Mouse (Mus musculus) embryo, embryonic 11.5 days (tissue): ENCODE measurements around the gene Wdr64.

Experiments
- DNase-seq: peaks from one replicate; pipeline ENCODE4 v3.0.0-alpha.2; 2012; ENCODE audit warnings: low read depth, low spot score

Wdr64 gene

DNA sequence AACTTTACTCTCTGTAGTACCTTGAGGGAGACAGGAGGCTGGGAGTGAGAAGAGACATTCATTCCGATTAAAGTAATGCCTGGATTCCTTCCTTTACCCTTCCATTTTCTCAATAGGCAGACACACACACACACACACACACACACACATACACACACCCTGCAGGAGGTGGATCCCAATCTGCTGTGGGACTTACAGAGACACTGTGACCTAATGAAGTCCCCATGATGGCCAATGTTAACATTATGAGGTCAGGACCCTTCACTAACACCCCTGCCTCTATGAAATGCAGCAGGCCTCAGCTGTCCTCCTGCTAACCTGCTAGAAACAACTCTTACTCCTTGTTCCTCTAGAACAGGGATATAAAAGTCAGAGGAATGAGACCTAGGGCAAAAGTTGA is at the start of gene Wdr64:
Gene Wdr64 (plus strand): TSS at position 301 of the 400 bp plus-strand sequence.
- no peak for DNase-seq

DNA sequence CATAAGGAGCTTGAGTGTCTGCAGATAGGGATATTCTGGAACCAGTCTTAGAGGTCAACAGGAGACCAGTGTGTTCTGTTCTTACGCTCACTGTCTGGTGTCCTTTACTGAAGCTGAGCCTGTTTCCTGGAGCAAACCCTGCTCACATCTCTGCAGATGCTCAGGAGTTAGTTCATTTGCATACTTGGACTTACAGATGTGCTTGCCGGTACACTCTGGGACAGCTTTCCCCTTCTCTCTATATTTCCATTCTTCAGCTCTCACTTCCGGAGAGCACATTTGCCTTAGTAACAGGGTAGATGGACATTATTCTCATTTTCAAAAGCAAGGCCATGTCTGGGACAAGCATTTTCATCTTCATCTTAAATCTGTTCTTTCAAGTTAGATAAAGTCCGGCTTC is 49.8 kb upstream of the Wdr64 start:
- no peak for DNase-seq

DNA sequence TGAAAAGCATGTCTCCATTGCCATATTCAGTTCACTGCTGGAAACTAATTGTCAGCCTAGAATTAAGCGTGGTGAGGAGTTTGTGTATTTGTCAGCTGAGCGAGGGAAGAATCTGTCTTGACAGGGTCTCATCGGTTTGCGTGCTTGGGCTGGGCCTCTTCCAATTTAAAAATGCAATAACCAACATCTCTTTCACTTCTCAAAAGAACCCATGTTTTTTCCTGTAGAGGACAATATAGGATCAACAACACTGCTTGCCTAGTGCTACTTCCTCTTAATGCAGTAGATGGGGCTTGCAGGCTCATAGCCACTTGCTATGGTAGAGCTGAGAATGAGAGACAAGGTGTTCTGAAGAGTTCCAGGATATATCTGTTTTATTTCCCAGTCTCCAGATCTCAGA is 38.5 kb upstream of the Wdr64 start:
- no peak for DNase-seq

DNA sequence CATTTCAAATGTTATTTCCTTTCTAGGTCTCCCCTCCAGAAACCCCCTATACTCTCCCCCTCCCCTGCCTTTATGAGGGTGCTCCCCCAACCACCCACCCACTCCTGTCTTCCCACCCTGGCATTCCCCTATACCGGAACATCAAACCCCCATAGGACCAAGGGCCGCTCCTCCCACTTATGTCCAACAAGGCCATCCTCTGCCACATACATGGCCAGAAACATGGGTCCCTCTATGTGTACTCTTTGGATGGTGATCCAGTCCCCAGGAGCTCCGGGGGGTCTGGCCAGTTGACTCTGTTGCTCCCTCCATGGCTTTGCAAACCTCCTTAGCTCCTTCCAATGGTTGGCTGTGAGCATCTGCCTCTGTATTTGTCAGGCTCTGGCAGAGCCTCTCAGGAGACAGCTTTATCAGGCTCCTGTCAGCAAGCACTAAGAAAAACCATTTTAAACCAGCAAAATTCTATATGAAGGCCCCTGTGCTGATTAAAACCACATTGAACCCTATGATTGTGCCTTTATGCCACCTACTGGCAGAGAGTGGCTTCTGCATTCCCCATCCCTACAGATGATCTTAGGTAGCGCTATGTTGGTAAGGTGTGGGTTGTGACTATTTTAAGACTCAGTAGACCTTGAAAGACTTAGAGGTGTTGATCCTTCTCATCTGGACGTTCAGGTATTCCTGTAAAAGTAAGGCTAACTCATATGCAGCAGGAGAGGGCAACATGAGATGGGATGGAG is 29.6 kb upstream of the Wdr64 start:
- DNase-seq: peak; percentile 27

DNA sequence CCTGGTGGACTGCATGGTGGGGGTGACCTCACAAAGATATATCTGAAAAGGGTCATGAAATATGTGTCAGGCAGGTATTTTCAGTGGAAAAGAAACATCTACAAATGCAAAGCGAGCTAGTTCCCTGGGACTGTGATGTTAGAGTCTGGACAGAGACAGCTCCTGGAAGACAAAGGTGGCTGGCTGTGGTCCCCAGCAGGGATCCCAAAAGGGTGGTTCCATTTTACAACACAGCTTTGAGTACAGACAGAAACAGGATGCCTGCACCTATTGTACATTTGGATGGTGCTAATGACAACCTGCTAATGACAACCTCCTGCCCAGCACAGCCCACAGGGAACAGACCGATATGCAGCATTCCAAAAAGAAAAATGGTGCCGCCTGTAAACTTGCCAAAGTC is 28.9 kb upstream of the Wdr64 start:
- no peak for DNase-seq

DNA sequence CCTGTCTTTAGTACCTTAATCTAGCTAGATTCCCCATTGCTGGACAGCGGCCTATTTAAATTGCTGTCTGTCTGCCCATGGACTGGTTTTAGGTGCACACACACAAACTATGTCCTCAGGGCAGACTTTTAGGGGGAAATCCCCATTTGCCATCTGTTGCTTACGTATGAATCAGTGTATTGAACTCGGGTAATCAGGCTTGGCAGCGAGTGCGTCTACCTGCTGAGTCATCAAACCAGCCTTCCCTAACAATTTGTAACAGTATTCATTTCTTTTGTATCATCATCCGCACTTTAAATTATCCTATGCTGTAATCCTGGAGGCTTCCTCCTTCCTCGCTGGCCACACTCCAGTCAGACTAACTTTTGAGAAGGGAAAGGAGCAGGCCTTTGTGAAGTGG is 28.4 kb upstream of the Wdr64 start:
- DNase-seq: no peak

DNA sequence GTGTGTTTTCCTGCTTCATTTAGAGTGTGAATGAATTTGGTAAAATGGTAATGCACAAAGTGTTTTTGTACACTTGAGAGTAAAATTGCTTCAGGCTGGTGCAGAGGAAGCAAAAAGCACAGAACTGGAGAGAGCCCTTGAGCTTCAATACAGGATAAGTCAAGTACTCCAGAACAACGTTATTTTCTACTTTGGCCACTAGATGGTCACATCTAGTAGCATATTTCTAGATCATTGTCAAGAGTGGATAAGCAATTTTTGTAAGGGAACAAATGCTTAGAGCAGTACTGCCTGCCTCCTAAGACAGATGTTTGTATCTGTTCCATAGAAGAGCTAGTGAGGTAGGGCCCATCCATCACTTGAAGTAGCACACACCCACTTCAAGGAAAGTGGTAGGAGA is 26.8 kb upstream of the Wdr64 start:
- no peak for DNase-seq

DNA sequence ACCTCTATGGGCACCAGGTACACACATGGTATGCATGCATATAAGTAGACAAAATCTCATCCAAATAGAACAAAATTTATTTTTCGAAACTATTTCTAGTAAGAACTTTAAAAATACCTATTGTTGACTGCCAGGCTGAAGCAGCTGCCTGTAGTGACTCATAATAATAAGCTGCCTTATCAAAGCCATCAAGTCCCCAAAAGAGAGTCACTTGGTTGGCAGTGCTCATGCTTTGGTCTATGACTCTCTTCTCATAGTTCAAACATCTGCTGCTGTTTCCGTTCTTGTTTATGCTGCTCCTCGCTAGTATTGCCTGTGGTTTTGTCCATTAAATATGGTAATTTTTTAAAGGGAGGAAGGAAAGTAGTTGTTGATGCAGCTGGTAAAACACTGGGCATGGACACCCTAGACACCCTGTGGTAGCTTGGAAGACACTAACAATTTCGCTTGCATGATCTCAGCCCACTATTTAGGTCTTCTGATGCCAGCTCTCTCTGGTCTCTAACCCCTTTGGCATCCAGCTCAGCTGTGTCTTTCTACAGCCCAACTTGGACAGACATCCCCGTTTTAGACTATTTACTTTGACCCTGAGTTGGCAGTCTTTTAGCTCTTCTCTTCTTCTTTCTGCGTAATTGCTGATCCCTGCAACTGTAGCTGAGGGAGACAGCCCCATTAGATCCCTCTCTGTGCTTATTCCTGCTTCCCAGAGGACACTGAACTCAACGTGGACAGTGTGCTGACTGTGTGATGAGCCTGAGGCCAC is 24.6 kb upstream of the Wdr64 start:
- no peak for DNase-seq

DNA sequence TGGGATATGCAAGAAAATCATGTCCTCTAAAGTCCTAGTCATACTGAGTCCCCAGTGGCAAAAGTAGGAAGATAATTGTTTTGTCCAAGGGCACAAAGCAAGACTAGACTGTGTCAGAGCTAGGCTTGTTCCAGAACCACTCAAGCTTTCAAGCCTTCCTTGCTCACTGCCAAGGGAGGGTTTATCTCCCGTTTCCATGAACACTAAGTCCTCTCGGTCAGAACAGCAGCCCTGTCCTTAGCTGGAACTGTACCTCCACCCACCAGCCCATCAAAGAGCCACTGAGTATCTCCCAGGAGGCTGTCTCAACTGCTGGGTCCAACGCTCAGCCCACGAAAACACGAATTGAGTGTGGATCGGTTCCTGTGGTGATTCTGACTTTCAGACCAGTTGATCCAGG is 23.3 kb upstream of the Wdr64 start:
- no peak for DNase-seq

DNA sequence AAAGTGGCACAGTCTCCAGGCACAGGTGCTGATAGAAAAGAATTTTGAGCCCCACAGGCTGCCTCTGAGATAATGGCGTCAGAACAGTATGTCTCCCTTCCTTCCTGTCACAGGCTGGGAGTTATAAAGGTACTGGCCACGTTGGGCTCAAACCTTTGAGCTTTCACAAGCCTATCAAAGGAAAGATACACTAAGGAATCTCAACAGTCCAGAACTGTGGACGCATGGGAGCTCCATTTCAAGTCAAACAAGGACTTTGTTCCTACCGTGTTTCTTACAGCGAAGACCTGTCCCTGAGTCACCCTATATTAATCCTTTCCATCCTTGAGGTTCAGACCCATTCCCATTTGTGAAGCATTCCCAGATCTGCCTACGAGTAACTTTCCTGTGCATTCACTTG is 20.9 kb upstream of the Wdr64 start:
- DNase-seq: no peak

DNA sequence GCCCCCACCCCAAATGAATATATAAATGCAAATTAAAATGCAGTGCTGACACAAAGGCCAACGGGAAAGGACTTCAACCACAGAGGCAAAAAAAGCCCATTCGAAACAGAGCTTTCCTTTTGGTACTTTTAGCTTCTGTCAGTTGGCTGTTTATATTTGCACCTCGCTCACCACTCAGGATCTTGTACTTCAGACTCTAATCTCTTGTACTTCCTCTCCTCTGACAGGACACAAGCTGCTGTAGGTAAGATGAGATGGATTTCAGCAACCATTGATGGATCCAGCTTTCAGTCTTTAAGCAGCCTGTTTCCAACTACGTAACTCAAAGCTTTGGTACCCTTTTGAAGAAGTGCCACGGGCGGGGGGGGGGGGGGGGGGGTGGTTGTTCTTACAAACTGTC is 17.4 kb upstream of the Wdr64 start:
- DNase-seq: no peak

DNA sequence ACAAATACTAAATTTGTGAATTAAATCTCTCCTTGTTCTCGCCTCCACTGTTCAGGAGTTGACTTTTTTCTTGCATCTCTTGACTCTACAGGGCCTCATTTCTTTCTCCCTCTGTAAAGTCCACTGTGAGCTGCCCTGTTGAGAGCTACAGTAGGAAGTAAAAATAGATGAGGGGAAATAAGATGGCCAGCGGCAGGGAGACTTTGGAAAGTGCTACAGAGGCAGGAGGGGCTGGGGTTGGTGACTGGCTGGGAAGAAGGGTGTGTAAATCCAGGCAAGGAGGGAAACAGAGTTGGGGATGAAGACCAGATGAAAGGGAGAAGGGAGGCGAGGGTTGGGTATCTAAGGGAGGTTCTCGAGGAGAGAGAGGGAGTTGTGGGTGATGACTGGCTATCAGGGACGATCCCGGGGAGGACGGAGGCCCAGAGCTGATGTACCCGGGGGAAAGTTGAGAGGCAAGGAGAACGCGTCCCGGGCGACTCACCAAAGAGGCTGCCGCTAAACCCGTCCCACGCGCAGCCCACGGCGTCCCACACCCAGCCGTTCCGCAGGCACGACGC is 6.6 kb upstream of the Wdr64 start:
- peak; percentile 14 for DNase-seq

DNA sequence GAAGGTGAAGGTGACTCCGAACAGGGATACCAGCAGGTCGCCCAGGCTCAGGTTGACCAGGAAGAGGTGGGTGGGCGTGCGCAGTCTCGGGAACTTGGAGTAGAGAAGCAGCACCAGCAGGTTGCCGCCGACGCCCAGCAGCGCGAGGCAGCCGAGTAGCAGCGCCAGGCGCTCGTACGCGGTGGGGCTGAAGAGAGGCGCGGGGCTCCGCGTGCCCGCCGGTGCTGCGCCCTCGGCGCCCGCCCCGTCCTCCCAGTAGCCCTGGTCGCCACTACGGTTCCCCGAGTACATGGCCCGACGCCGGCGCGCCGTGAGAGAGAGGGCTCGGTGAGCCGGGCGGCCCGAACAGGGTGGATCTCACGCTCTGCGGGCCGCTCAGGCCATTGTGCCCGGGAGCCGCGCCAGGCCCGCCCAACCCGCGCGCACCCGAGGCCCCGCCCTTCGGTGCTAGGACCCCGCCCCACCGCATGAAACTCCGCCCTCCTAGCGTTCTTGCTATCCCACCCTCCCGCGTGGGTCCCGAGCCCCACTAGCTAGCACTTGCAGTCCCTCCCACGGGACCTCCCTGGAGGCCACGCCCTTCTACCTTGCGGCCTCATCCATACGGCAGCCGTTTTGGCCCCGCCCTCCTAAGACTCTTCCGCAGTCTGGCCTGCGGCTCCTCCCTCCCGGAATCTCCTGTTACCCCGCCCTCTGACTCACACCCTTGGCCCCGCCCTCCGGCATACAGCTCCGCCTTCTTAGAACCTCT is 6.0 kb upstream of the Wdr64 start, which contains the start of the genes Opn3 and Chml:
Gene Opn3 (minus strand): TSS at position 531 of the 751 bp plus-strand sequence.
Gene Chml (minus strand): TSS at position 656 of the 751 bp plus-strand sequence.
- peak; percentile 98 for DNase-seq

DNA sequence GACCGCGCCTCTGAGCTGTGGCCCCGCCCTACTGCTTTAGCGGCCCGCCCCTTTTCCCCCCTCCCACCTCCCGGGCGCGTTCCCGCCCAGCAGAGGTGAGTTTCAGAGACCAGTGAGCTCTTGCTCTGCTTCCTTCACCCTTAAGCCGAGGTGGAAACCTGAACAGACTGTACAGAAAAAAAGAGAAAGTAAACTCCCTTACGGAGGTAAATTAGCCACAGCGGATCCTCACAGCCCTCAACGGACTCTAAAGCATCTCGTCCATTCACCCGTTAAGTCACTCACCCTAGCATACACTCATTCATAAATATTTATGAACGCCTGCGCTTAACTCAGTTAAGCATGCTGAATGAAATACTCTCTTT is 5.4 kb upstream of the Wdr64 start:
- no peak for DNase-seq

DNA sequence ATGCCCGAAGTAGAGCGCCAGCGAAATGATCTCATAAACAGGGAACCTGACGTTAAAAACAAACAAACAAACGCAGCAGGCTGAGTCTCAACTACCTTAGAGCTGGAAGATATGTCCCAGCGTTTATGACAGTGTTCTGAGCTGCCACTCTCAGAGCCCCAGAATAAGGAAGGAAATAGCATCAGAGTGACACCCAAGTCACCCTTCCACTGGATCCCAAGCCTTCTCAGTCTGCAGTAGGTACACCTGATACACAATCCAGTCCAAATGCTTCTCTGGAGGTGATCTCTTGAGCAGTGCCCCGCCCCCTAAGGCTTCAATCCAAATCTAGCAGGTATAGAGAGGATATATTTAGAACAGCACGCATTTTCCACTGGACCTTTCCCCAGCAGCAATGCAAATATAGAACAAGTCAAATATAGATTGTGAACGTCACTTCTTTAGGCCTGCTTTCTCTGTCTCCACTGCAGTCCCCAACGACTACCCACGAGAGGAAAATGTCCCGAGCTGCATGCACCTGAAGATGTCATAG is 4.9 kb upstream of the Wdr64 start:
- no peak for DNase-seq

DNA sequence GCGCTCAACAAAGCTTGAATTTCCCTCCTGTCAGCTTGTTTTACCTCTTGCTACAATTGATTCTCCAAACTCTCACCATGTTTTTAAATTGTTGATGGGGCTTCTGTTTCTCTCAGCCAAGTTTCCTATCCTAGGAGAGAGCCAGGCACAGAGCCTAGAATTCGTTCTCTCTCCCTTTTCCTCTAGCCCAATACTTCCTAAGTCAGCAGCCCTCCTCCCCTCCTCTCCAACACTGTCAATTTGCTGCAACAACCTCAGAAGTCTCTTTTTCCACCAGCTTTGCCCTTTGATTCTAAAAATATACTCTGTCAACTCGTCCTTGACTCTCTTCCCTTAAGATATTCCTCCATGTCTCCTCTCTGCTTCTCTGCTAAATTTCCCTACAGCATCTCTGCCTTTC is 982 bp downstream of the Wdr64 start:
- no peak for DNase-seq

DNA sequence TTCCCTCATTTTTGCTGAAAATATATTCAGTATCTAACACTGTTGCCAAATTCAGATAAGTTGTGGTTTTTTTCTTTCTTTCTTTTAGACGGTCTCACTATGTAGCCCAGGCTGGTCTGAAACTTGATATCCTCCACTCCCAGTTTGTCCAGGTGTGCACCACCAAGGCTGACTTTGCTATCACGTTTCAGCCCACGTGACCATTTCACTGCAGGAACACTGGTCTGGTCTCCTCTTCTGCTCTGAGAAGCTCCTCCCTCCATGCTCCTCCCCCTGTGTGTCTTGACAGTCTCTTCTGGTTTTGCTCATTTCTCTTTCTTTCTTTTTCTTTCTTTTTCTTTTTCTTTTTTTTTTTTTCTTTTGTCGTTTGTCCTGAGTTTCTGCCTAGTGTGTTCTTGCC is 1.4 kb downstream of the Wdr64 start:
- DNase-seq: no peak

DNA sequence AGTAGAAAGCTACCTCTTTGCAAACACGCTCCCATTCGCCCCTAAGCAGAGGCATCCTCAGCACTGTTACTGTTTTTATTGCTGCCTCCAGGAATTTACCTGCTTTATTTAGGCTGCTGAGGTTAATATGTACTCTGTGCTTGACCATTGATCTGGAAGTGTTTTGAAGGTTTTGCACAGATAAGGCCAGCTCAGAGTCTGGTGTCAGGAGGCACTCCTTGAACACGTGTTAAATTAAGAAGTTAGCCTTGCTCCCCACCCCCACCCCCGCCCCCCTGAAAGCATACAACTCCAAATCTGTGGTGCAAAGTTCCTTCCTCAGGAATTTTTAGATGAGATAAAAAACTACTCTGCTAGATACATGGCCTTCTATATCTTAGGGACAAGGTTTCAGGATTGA is 2.8 kb downstream of the Wdr64 start:
- DNase-seq: no peak

DNA sequence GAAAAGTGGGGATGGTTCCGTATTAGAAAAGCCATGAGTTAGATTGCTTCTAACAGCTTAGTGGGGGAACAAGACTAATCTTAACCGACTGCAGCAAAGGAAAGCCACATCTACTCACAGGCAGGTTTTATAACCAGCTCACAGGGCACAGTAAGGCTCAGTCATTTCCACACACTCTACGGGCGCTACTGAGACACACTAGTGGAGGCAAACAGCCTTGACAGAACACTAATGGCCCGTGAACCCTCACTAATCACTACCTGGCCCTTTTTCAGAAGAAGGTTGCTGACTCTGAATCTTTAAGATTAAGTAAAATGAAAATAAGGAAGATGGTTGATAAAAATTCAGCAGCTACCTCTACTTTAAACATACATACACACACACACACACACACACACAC is 9.2 kb downstream of the Wdr64 start:
- DNase-seq: no peak

DNA sequence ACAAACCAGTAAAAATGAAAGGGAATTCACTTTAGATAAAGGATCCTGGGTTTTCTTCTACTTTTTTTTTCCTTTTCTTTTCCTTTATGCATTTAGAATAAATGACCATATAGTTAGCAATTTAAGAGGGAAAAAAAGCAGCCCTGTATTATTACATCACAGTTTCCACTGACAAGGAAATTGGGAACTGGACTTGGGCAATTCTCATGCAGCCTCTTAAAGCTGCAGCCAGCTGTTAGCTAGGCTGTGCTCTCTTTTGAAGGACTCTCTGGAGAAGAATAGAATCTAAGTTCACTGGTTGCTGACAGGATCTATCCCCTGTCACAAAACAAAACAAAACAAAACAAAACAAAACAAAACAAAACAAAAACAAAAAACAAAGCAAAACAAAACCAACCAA is 9.6 kb downstream of the Wdr64 start:
- DNase-seq: no peak

DNA sequence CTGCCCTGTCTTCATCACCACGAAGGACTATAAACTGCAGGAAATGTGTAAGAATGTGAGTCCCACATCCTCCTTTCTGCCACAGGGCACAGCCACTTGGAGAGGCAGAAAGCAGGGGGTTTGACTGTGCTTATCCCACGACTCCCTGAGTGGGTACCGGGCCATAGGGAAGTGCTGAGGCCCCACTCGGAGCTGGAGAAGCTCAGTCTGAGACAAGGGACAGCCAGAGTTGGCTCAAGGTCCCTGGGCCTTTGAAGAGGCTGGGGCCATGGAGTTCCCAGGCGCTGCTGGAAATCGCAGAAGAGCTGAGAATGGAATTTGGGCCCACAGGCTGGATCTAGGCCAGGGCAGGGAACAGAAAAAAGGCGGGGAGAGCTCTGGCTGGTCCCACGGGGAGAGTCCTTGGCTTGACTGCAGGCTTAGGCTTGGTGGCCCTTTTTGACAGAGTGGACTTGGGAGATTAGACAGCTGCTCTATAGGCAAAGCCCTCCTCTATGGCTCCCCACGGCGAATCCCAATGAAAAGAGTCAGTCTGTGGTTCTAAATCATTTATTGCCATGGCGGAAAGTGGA is 14.0 kb downstream of the Wdr64 start:
- DNase-seq: no peak

DNA sequence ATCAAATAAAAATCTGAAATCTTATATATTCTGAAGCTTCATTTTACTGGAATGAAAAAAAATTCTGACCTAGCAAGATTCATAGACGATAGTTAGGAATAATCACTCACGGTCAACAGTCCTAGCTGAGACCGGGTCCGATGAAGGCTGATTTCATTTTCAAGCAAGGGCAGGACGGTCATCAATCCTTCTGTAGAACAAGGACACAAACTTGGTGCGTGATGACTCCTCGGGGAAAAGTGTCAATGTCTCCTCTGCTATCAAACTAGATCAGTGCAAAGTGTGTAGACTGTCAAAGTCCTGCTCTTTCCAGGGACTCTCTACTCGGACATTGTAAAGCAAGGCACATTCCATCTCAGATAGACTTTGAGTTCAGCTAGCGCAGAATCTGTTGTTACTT is 18.4 kb downstream of the Wdr64 start:
- no peak for DNase-seq
